Mouse (Mus musculus): ENCODE data around the gene Slc18a3.

DNA sequence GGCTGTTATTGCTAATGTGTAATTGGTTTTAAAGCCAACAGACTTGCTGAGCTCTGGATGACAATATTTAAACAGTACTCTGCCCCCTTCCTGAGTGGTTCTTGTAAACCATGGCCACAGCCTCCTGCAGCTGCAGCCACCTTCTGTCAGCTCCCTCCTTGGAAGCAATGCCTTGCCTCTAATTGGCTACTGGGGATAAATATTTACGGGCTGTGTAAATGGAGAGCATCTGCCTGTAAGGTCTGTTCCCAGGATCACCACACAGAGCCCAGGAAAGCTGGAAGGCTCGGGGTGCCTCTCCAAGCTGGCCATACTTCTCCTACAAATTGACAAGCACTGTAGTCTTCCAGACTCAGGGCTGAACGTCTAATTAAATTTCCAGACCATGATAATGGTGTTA, 24.9 kb downstream of the Slc18a3 start:
- no peak for TF ChIP-seq CTCF (IDR thresholded peaks at IDR 0.05; ENCODE audit: low read depth, low read length)
- no peak for TF ChIP-seq TAL1 (conservative IDR thresholded peaks at IDR 0.05; ENCODE audit: low read depth, low read length)

All from G1E (cell line).